Mouse (Mus musculus) megakaryocyte, embryonic 14.5 days (primary cell): Measurements from ENCODE around the gene Sptbn4.

Source experiments
- FLI1 ChIP-seq: IDR thresholded peaks from 2 replicates; pipeline ENCODE4 v1.6.1; 2012; ENCODE audit warnings: low read length, inconsistent platforms, mixed read lengths
- GATA1 ChIP-seq: IDR thresholded peaks from 3 replicates; pipeline ENCODE4 v1.6.1; 2012; ENCODE audit warnings: mixed read lengths, low read length, inconsistent platforms, borderline replicate concordance

DNA sequence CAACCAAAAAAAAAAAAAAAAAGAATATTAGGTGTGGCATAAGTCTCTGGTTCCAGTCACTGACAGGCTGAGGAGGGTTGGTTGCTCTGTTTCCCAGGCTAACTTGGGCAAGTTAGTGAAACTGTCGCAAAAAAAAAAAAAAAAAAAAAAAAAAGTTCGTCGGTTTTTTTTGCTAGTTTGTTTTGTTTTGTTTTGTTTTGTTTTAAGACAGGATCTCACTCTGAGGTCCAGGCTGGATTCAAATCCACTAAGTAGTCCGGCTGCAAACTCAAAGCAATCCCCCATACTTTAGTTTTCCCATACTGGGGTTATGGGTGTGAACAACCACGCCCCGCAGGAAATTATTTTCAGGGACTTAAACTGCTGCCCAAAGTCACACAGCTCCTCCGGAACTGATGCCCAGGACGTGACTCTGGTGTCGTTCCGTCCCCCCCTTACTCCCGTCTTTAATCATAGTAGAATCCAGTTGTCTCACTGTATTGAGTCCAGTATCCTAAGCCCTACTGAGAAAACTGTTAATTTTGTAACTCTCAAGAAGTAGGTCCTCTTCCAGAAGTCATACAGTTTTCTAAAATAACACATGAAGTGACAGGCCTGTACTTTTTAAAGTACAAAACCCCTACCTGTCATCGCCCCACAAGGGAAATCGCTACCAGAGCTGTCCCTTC is 38.8 kb upstream of the Sptbn4 start:
- TF ChIP-seq GATA1 = no peak
- no peak for TF ChIP-seq FLI1
